Mouse (Mus musculus) midbrain, embryonic 13.5 days (tissue): ENCODE data around the gene Tmem45a. TPM values are rescaled to one million over a fixed set of nuclear protein-coding genes. Genes with fewer than 3 reads are reported as not detected.
A peak's percentile ranks its signal among the peaks of the same experiment; 100 is the strongest.

Source experiments
- ATAC-seq: fragments of 200-750 bp; cut with Nextera tagmentation; 2 replicates; pipeline ENCODE4 v1.8.0; 2017; ENCODE audit warnings: mild to moderate bottlenecking, moderate TSS enrichment, moderate library complexity
- H3K27ac ChIP-seq: fragments of 300-500 bp; sonication (generic); 2 replicates; pipeline ENCODE4 v1.5.1; 2015; ENCODE audit warnings: inconsistent platforms, mild to moderate bottlenecking, moderate library complexity
- H3K27me3 ChIP-seq: fragments of 300-500 bp; sonication (generic); 2 replicates; pipeline ENCODE4 v1.6.1; 2015; ENCODE audit warnings: mild to moderate bottlenecking, inconsistent platforms
- H3K36me3 ChIP-seq: fragments of 300-500 bp; sonication (generic); 2 replicates; pipeline ENCODE4 v1.6.1; 2015; ENCODE audit warnings: mild to moderate bottlenecking, inconsistent platforms
- H3K4me1 ChIP-seq: fragments of 300-500 bp; sonication (generic); replicated peaks from 2 replicates; pipeline ENCODE4 v1.6.1; 2015; ENCODE audit warnings: inconsistent platforms
- H3K4me2 ChIP-seq: fragments of 300-500 bp; sonication (generic); replicated peaks from 2 replicates; pipeline ENCODE4 v1.6.1; 2015; ENCODE audit warnings: moderate library complexity, mild to moderate bottlenecking, inconsistent platforms
- H3K4me3 ChIP-seq: fragments of 300-500 bp; sonication (generic); replicated peaks from 2 replicates; pipeline ENCODE4 v1.5.1; 2015; ENCODE audit warnings: mild to moderate bottlenecking, inconsistent platforms
- H3K9ac ChIP-seq: fragments of 300-500 bp; sonication (generic); replicated peaks from 2 replicates; pipeline ENCODE4 v1.6.1; 2015; ENCODE audit warnings: mild to moderate bottlenecking, inconsistent platforms
- H3K9me3 ChIP-seq: fragments of 300-500 bp; sonication (generic); 2 replicates; pipeline ENCODE4 v1.6.1; 2016; ENCODE audit warnings: mild to moderate bottlenecking, inconsistent platforms
- WGBS: fragments of 180-500 bp; shearing (Covaris S2); methylation state at CpG from one replicate; pipeline ENCODE4 v1.1.7; 2015; 5-methylcytosine and 5-hydroxymethylcytosine counted together
- polyA plus RNA-seq: library from polyadenylated mRNA; unstranded; fragments of >200 nt; fragmentation: Nextera tagmentation; extraction: Ambion mirVana; gene quantifications from 2 replicates; pipeline ENCODE4 v1.2.1, GENCODE M21; 2015

Gene Tmem45a
- polyA plus RNA-seq, 1 experiment from 2014 or later, result 4.7 TPM

GRCm38 (mm10) chr16:56794383-56795144, 91.4 kb downstream of the Tmem45a start:
- H3K27me3 ChIP-seq, result no peaks in the 10 kb centered on the region
- H3K27ac ChIP-seq, result no peak overlapping the region
- H3K4me3 ChIP-seq, result no peak overlapping the region
- 90% methylated on average over 7 of the region's 7 CpGs for WGBS
- H3K9me3 ChIP-seq, result no peaks in the 10 kb centered on the region
- H3K9ac ChIP-seq, result no peak overlapping the region
- ATAC-seq, result no peak
- H3K4me1 ChIP-seq, result no peaks in the 10 kb centered on the region
- H3K36me3 ChIP-seq, result no peaks in the 10 kb centered on the region
- no peak overlapping the region for H3K4me2 ChIP-seq

GRCm38 (mm10) chr16:56793778-56794177, 92.2 kb downstream of the Tmem45a start:
- WGBS, result 88% methylated on average over 1 of the region's 1 CpGs
- H3K27me3 ChIP-seq, result no peaks in the 10 kb centered on the region
- H3K36me3 ChIP-seq, result no peaks in the 10 kb centered on the region
- no peak overlapping the region for H3K27ac ChIP-seq
- no peaks in the 10 kb centered on the region for H3K4me1 ChIP-seq
- ATAC-seq, result no peak
- H3K4me2 ChIP-seq, result no peak overlapping the region
- no peaks in the 10 kb centered on the region for H3K9me3 ChIP-seq
- no peak overlapping the region for H3K9ac ChIP-seq
- no peak overlapping the region for H3K4me3 ChIP-seq

- H3K9me3 ChIP-seq, result no peaks in the 10 kb centered on the region
- H3K4me2 ChIP-seq, result no peak overlapping the region
- ATAC-seq, result no peak
- 89% methylated on average over 2 of the region's 2 CpGs for WGBS
- H3K4me1 ChIP-seq, result no peaks in the 10 kb centered on the region
- no peaks in the 10 kb centered on the region for H3K36me3 ChIP-seq
- no peak overlapping the region for H3K27ac ChIP-seq
- no peaks in the 10 kb centered on the region for H3K27me3 ChIP-seq
- H3K4me3 ChIP-seq, result no peak overlapping the region
- no peak overlapping the region for H3K9ac ChIP-seq
Observed at GRCm38 (mm10) chr16:56785943-56786342, 100.0 kb downstream of the Tmem45a start.

GRCm38 (mm10) chr16:56771163-56772105, 114.5 kb downstream of the Tmem45a start:
- H3K4me1 ChIP-seq, result no peaks in the 10 kb centered on the region
- WGBS, result 46% methylated on average over 10 of the region's 10 CpGs
- peak; percentile 79 for ATAC-seq
- H3K36me3 ChIP-seq, result no peaks in the 10 kb centered on the region
- no peak overlapping the region for H3K27ac ChIP-seq
- H3K4me3 ChIP-seq, result no peak overlapping the region
- H3K4me2 ChIP-seq, result no peak overlapping the region
- no peaks in the 10 kb centered on the region for H3K9me3 ChIP-seq
- no peaks in the 10 kb centered on the region; the same call in 1 of the 2 replicates for H3K27me3 ChIP-seq
- no peak overlapping the region for H3K9ac ChIP-seq

Other genes with a start within 250 kb of the Tmem45a start
- 159 and 168 TPM in 2 replicates for gene Tfg, start 168.7 kb downstream of the Tmem45a start, polyA plus RNA-seq
- not detected in 2 replicates for gene Adgrg7, start 90.3 kb downstream of the Tmem45a start, polyA plus RNA-seq
- gene Lnp1, start 41.9 kb upstream of the Tmem45a start, polyA plus RNA-seq, result 0.32 TPM in 1 of 2 replicates, not detected in the other
- not detected in 2 replicates for gene Tmem45a2, start 185.2 kb upstream of the Tmem45a start, polyA plus RNA-seq
- 52.4 and 54.4 TPM in 2 replicates for gene Tomm70a, start 235.5 kb upstream of the Tmem45a start, polyA plus RNA-seq